Mouse (Mus musculus) forebrain, embryonic 16.5 days (tissue): ENCODE measurements around the gene Nkd1. TPM values are rescaled to one million over a fixed set of nuclear protein-coding genes. Genes with fewer than 3 reads are reported as not detected.

ENCODE experiments used
- ATAC-seq: fragments of 200-750 bp; cut with Nextera tagmentation; 2 replicates; pipeline ENCODE4 v1.8.0; 2017; ENCODE audit warnings: mild to moderate bottlenecking, moderate library complexity
- H3K27ac ChIP-seq: fragments of 300-500 bp; sonication (generic); 2 replicates; pipeline ENCODE4 v1.5.1; 2014; ENCODE audit warnings: low read length, control low read depth
- H3K27me3 ChIP-seq: fragments of 300-500 bp; sonication (generic); replicated peaks from 2 replicates; pipeline ENCODE4 v1.6.1; 2014; ENCODE audit warnings: low read length; ENCODE audit not compliant: control insufficient read depth, insufficient read depth
- H3K36me3 ChIP-seq: fragments of 300-500 bp; sonication (generic); 2 replicates; pipeline ENCODE4 v1.6.1; 2014; ENCODE audit not compliant: control insufficient read depth, insufficient read depth
- H3K4me1 ChIP-seq: fragments of 300-500 bp; sonication (generic); replicated peaks from 2 replicates; pipeline ENCODE4 v1.6.1; 2014; ENCODE audit warnings: low read length; ENCODE audit not compliant: control insufficient read depth, insufficient read depth
- H3K4me2 ChIP-seq: fragments of 300-500 bp; sonication (generic); 2 replicates; pipeline ENCODE4 v1.6.1; 2014; ENCODE audit warnings: mild to moderate bottlenecking, low read length, control low read depth
- H3K4me3 ChIP-seq: fragments of 300-500 bp; sonication (generic); replicated peaks from 2 replicates; pipeline ENCODE4 v1.5.1; 2014; ENCODE audit warnings: mild to moderate bottlenecking, low read length, control low read depth
- H3K9ac ChIP-seq: fragments of 300-500 bp; sonication (generic); replicated peaks from 2 replicates; pipeline ENCODE4 v1.6.1; 2014; ENCODE audit warnings: low read depth, low read length, control low read depth
- H3K9me3 ChIP-seq: fragments of 300-500 bp; sonication (generic); 2 replicates; pipeline ENCODE4 v1.6.1; 2016; ENCODE audit warnings: low read length; ENCODE audit not compliant: control insufficient read depth
- WGBS: fragments of 180-500 bp; shearing (Covaris S2); extraction: QIAGEN DNeasy Blood & Tissue Kit; methylation state at CpG from one replicate; pipeline ENCODE4 v1.1.7; 2014; 5-methylcytosine and 5-hydroxymethylcytosine counted together
- polyA plus RNA-seq: library from polyadenylated mRNA; unstranded; fragments of >200 nt; fragmentation: Nextera tagmentation; extraction: Ambion mirVana; gene quantifications from 2 replicates; pipeline ENCODE4 v1.2.1, GENCODE M21; 2015

Gene Nkd1
- polyA plus RNA-seq, 1 experiment from 2014 or later = 28.3 TPM

GRCm38 (mm10) chr8:88633343-88633765 is 112.2 kb downstream of the Nkd1 start:
- H3K4me1 ChIP-seq = peaks cover 4% of the 10 kb centered on the region
- no peak overlapping the region for H3K4me2 ChIP-seq
- H3K9me3 ChIP-seq = no peaks in the 10 kb centered on the region
- ATAC-seq = no peak
- H3K9ac ChIP-seq = no peak overlapping the region
- H3K36me3 ChIP-seq = no peaks in the 10 kb centered on the region
- no peaks in the 10 kb centered on the region for H3K27me3 ChIP-seq
- H3K27ac ChIP-seq = no peak overlapping the region
- 87% methylated on average over 7 of the region's 7 CpGs for WGBS
- no peak overlapping the region for H3K4me3 ChIP-seq

- ATAC-seq = no peak
- WGBS = 86% methylated on average over 14 of the region's 14 CpGs
- no peak within 1 kb of the TSS for H3K4me3 ChIP-seq
These were observed 114.6 kb downstream of the Nkd1 start, which contains the start of gene Snx20 for GRCm38 (mm10) chr8:88635474-88636397. Gene Snx20, minus strand, starts transcription at chr8:88636128.

GRCm38 (mm10) chr8:88637092-88638000 is 116.2 kb downstream of the Nkd1 start:
- Histone ChIP-seq H3K27ac (no peak overlapping the region), H3K4me2 (no peak overlapping the region), H3K9ac (no peak overlapping the region), H3K9me3 (no peaks in the 10 kb centered on the region), H3K27me3 (no peaks in the 10 kb centered on the region), H3K36me3 (no peaks in the 10 kb centered on the region), H3K4me3 (no peak overlapping the region), H3K4me1 (no peaks in the 10 kb centered on the region)
- WGBS = 63% methylated on average over 9 of the region's 9 CpGs
- ATAC-seq = no peak

More at GRCm38 (mm10) chr8:88635474-88636397, 114.6 kb downstream of the Nkd1 start, which contains the start of gene Snx20:
- Histone ChIP-seq H3K4me2 (no peak within 1 kb of the TSS), H3K9me3 (no peaks in the 10 kb centered on the region), H3K9ac (no peak within 1 kb of the TSS), H3K4me1 (no peaks in the 10 kb centered on the region), H3K27me3 (no peaks in the 10 kb centered on the region), H3K36me3 (no peaks in the 10 kb centered on the region), H3K27ac (no peak within 1 kb of the TSS)

- Histone ChIP-seq H3K4me2 (no peak overlapping the region), H3K9me3 (no peaks in the 10 kb centered on the region), H3K9ac (no peak overlapping the region), H3K27me3 (no peaks in the 10 kb centered on the region), H3K36me3 (no peaks in the 10 kb centered on the region), H3K27ac (no peak overlapping the region), H3K4me3 (no peak overlapping the region), H3K4me1 (no peaks in the 10 kb centered on the region)
- WGBS = 100% methylated on average over 3 of the region's 3 CpGs
- ATAC-seq = no peak
These were observed 117.8 kb downstream of the Nkd1 start for GRCm38 (mm10) chr8:88638908-88639307.

GRCm38 (mm10) chr8:88642734-88643564 is 121.8 kb downstream of the Nkd1 start:
- Histone ChIP-seq H3K9ac (no peak overlapping the region), H3K27ac (no peak overlapping the region), H3K4me2 (no peak overlapping the region), H3K9me3 (no peaks in the 10 kb centered on the region), H3K36me3 (no peaks in the 10 kb centered on the region), H3K27me3 (no peaks in the 10 kb centered on the region; the same call in 1 of the 2 replicates), H3K4me3 (no peak overlapping the region), H3K4me1 (peaks cover 9% of the 10 kb centered on the region)
- WGBS = 35% methylated on average over 5 of the region's 5 CpGs
- no peak for ATAC-seq

Other genes starting within 250 kb of the Nkd1 start
- gene Adcy7, start 249.0 kb upstream of the Nkd1 start, polyA plus RNA-seq = 2.1 TPM in 2 replicates
- gene Brd7, start 159.2 kb upstream of the Nkd1 start, polyA plus RNA-seq = 64.0 and 72.2 TPM in 2 replicates
- 1.0 and 1.1 TPM in 2 replicates for gene Snx20, start 114.8 kb downstream of the Nkd1 start, polyA plus RNA-seq
- gene Nod2, start 126.0 kb downstream of the Nkd1 start, polyA plus RNA-seq = 0.06 and 0.20 TPM in 2 replicates
- gene Cyld, start 175.7 kb downstream of the Nkd1 start, polyA plus RNA-seq = 18.1 and 19.2 TPM in 2 replicates